Mouse (Mus musculus) neural tube, embryonic 13.5 days (tissue): ENCODE measurements around the gene St6galnac5. TPM values are rescaled to one million over a fixed set of nuclear protein-coding genes. Genes with fewer than 3 reads are reported as not detected.
"Not testable (repeated sequence)": the region's sequence is repeated elsewhere in the genome, so short reads cannot be mapped to it uniquely, and the experiment has no call there.

Source experiments
- ATAC-seq: fragments of 200-750 bp; cut with Nextera tagmentation; 2 replicates; pipeline ENCODE4 v1.8.0; 2017; ENCODE audit warnings: low read depth, mild to moderate bottlenecking, moderate TSS enrichment, moderate library complexity
- H3K27ac ChIP-seq: fragments of 300-500 bp; sonication (generic); replicated peaks from 2 replicates; pipeline ENCODE4 v1.5.1; 2015; ENCODE audit warnings: moderate library complexity, mild to moderate bottlenecking, inconsistent platforms
- H3K27me3 ChIP-seq: fragments of 300-500 bp; sonication (generic); 2 replicates; pipeline ENCODE4 v1.6.1; 2015; ENCODE audit warnings: mild to moderate bottlenecking, inconsistent platforms
- H3K36me3 ChIP-seq: fragments of 300-500 bp; sonication (generic); 2 replicates; pipeline ENCODE4 v1.6.1; 2015; ENCODE audit warnings: mild to moderate bottlenecking, inconsistent platforms
- H3K4me1 ChIP-seq: fragments of 300-500 bp; sonication (generic); replicated peaks from 2 replicates; pipeline ENCODE4 v1.6.1; 2015; ENCODE audit warnings: inconsistent platforms
- H3K4me2 ChIP-seq: fragments of 300-500 bp; sonication (generic); 2 replicates; pipeline ENCODE4 v1.6.1; 2015; ENCODE audit warnings: inconsistent platforms, mild to moderate bottlenecking, moderate library complexity
- H3K4me3 ChIP-seq: fragments of 300-500 bp; sonication (generic); 2 replicates; pipeline ENCODE4 v1.5.1; 2015; ENCODE audit warnings: mild to moderate bottlenecking, inconsistent platforms
- H3K9ac ChIP-seq: fragments of 300-500 bp; sonication (generic); 2 replicates; pipeline ENCODE4 v1.6.1; 2015; ENCODE audit warnings: moderate library complexity, mild to moderate bottlenecking, inconsistent platforms
- H3K9me3 ChIP-seq: fragments of 300-500 bp; sonication (generic); 2 replicates; pipeline ENCODE4 v1.6.1; 2016; ENCODE audit warnings: inconsistent platforms
- WGBS: fragments of 180-500 bp; shearing (Covaris S2); methylation state at CpG from one replicate; pipeline ENCODE4 v1.1.7; 2015; 5-methylcytosine and 5-hydroxymethylcytosine counted together
- polyA plus RNA-seq: library from polyadenylated mRNA; unstranded; fragments of >200 nt; fragmentation: Nextera tagmentation; extraction: Ambion mirVana; gene quantifications from 2 replicates; pipeline ENCODE4 v1.2.1, GENCODE M21; 2015

The St6galnac5 gene
- polyA plus RNA-seq, 1 experiment from 2014 or later = 11.0 TPM

DNA sequence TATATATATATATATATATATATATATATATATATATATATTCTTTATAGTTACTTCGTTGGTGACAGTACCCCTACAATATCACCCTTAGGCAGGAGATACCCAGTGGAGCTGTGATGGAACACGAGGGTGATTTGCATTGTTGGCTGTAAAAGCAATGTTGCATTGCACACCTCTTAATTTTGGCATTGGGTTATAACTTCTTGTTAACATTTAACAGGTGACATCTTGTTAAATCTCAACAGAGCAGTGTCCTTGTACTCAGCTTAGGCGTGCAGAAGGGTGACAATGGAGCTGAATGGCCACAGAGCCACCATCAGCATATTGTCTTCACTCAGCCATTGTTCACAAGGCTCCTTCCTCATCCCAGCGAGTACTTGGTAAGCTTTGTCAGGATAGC, 185.8 kb downstream of the St6galnac5 start:
- Histone ChIP-seq H3K27ac (no peak overlapping the region), H3K4me3 (no peak overlapping the region), H3K4me1 (0 out of 2 replicates have a peak, but pooled peaks cover 4% of the 10 kb centered on the region), H3K4me2 (no peak overlapping the region), H3K9ac (no peak overlapping the region), H3K27me3 (no peaks in the 10 kb centered on the region), H3K9me3 (0 out of 2 replicates have a peak, but pooled peaks cover 5% of the 10 kb centered on the region), H3K36me3 (peaks cover 11% of the 10 kb centered on the region)
- ATAC-seq = no peak
- WGBS = 82% methylated on average over 4 of the region's 4 CpGs

GRCm38 (mm10) chr3:152793006-152793405, 189.0 kb downstream of the St6galnac5 start:
- no peak overlapping the region for H3K9ac ChIP-seq
- 0 out of 2 replicates have a peak, but pooled peaks cover 4% of the 10 kb centered on the region for H3K4me1 ChIP-seq
- H3K4me3 ChIP-seq = no peak overlapping the region
- no peaks in the 10 kb centered on the region for H3K27me3 ChIP-seq
- H3K4me2 ChIP-seq = no peak overlapping the region
- peaks cover 11% of the 10 kb centered on the region for H3K36me3 ChIP-seq
- no peak overlapping the region for H3K27ac ChIP-seq
- H3K9me3 ChIP-seq = no peaks in the 10 kb centered on the region
- ATAC-seq = no peak
- 93% methylated on average over 4 of the region's 4 CpGs for WGBS

DNA sequence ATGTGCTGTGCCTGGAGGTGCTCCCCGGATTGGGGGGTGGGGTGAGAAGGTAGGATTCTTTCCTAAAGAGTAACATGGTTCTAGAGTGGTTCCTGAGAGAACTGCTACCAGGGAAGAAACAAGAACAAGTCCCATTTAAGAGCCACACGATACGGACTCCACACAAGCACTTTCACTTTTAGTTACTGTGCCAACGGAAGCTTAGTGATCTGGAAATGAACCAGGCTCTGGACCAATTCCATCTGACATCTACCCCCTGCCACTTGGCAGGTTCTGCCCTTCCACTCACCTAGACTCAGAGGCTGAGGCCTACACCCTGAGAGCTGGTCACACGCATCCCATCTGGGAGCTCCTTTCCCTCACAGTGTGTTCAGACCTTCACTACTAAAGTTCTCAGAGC, 189.4 kb downstream of the St6galnac5 start:
- Histone ChIP-seq H3K27ac (no peak overlapping the region), H3K4me3 (no peak overlapping the region), H3K9ac (no peak overlapping the region), H3K4me1 (0 out of 2 replicates have a peak, but pooled peaks cover 4% of the 10 kb centered on the region), H3K36me3 (peaks cover 14% of the 10 kb centered on the region), H3K4me2 (no peak overlapping the region), H3K27me3 (no peaks in the 10 kb centered on the region), H3K9me3 (no peaks in the 10 kb centered on the region)
- 92% methylated on average over 5 of the region's 5 CpGs for WGBS
- ATAC-seq = no peak

DNA sequence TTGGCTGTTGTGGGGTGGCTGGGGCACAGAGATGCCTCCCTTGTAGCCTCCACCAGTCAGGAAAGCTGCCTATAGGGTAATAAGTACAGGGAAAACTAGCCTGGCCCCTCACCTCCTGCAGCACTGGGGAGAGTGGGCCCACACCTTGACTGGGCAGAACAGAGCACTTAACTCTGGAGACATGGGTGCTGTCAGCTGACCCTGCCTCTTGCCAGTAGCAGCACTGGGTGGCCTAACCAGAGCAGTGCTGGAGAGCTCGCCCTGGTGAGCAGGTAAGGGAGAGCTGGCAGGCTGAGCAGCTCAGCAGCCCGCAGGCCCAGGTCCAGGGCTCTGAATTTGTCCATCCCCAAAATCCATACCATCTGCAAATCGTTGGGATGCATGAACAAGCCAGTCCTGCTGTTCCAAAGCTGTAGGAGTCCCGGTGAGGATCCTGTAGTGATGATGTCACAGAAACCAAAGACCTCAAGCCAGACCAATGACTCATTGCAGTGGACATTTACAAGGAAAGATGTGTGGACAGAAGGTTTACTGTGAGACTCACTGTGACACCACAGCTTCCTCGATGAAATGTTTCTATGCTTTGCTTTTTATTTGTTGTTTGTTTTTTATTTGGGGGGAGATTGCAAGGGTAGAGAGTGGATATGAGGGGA, 193.6 kb downstream of the St6galnac5 start:
- ATAC-seq, H3K9ac ChIP-seq, H3K4me3 ChIP-seq, H3K27me3 ChIP-seq, H3K27ac ChIP-seq, H3K4me1 ChIP-seq, H3K4me2 ChIP-seq, H3K9me3 ChIP-seq: not testable (repeated sequence)
- peaks cover 19% of the 10 kb centered on the region; the same call in 1 of the 2 replicates for H3K36me3 ChIP-seq
- 90% methylated on average over 5 of the region's 5 CpGs for WGBS

DNA sequence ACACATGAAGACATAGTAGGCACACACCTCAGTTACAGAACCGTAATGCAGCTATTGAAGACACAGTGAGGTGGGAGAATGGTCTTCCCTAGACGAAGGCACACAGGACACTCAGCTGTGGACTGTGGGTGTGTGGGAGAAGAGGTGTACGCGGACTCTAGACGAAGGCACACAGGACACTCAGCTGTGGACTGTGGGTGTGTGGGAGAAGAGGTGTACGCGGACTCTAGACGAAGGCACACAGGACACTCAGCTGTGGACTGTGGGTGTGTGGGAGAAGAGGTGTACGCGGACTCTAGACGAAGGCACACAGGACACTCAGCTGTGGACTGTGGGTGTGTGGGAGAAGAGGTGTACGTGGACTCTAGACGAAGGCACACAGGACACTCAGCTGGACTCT, 197.7 kb downstream of the St6galnac5 start:
- ATAC-seq = 0 out of 2 replicates have a peak, but pooled peaks have one; percentile 20
- 88% methylated on average over 8 of the region's 13 CpGs for WGBS
- peaks cover 11% of the 10 kb centered on the region; the same call in 1 of the 2 replicates for H3K36me3 ChIP-seq
- H3K4me2 ChIP-seq, H3K9me3 ChIP-seq, H3K27ac ChIP-seq, H3K4me3 ChIP-seq, H3K4me1 ChIP-seq, H3K27me3 ChIP-seq, H3K9ac ChIP-seq: not testable (repeated sequence)

DNA sequence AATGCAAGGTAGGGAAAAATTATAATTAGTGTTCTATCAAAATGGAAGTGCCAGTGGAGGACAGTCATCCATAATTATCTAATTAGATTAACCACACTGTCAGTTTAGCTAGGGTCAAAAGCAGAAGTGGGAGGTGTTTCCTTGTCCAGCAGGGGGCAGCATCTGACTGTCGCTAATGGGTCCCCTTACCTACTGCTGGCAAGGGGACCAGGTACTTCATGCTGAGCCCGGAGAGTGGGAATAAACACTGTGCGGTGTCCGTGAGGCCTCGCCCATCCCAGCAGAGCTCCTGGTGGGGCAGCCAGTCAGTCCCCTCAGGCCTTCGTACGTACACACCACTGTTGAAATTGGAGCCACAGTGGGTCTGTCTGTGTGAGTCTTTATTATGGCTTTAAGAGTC, 198.3 kb downstream of the St6galnac5 start:
- H3K9me3 ChIP-seq = no peaks in the 10 kb centered on the region
- H3K27me3 ChIP-seq = no peaks in the 10 kb centered on the region
- 14% methylated on average over 7 of the region's 7 CpGs for WGBS
- no peak overlapping the region for H3K9ac ChIP-seq
- H3K4me2 ChIP-seq = no peak overlapping the region
- H3K4me1 ChIP-seq = peaks cover 3% of the 10 kb centered on the region; the same call in 1 of the 2 replicates
- H3K36me3 ChIP-seq = peaks cover 11% of the 10 kb centered on the region; the same call in 1 of the 2 replicates
- no peak overlapping the region for H3K27ac ChIP-seq
- H3K4me3 ChIP-seq = no peak overlapping the region
- ATAC-seq = peak; percentile 86

DNA sequence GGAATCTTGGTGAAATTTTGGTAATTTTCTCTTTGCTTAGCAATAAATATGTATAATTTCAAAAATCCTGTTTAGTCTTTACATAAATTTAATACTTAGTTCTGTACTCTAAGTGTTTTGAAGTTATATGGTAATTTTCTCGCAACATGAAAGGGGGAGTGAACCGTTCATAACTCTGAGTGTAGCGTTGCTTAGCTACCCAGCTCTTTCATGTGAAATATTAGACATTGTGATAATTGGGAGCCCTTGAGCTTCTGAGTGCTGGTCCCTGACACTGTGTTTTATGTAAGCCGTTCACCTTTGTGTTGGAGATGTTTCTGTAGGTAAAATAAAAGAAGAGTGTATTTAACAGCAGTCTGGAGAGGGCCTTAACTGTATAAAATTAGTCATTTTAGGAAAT, 202.2 kb downstream of the St6galnac5 start:
- Histone ChIP-seq H3K36me3 (no peaks in the 10 kb centered on the region), H3K9ac (no peak overlapping the region), H3K27ac (no peak overlapping the region), H3K4me2 (no peak overlapping the region), H3K9me3 (no peaks in the 10 kb centered on the region), H3K4me1 (peaks cover 3% of the 10 kb centered on the region; the same call in 1 of the 2 replicates), H3K27me3 (no peaks in the 10 kb centered on the region), H3K4me3 (no peak overlapping the region)
- WGBS = 70% methylated on average over 4 of the region's 4 CpGs
- no peak for ATAC-seq

DNA sequence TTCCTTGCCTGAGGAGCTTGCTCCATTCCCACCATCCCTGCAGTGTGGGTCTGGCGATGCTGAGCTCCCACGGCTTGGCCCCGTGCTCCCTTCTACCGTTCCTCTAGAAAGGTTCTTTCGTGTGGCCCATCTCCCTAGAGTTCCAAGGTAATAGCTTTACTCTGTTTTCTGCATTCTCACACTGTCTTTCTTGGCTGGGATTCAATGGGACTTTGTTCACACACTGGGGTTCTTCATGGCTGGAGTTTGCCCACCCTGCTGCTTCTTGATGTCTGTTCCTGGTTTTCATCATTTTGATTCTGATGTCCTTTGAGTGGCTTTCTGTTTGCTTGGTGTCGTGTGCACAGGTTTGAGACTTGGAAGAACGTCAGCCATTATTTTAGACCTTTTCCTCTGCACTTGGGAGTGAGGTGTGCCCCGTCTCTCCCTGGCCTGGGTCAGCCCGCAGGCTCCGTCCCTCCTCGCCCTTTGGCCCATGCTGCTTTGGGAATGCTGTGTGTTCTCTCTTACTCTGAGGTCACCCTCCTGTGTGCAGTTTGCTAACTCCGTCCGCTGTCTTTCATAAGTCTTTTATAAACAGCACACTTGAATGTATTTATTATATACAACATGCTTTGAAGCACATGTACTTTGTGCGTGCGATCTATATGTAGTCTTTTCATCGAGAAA, 205.0 kb downstream of the St6galnac5 start:
- no peak for ATAC-seq
- no peaks in the 10 kb centered on the region for H3K9me3 ChIP-seq
- H3K27ac ChIP-seq = no peak overlapping the region
- WGBS = 82% methylated on average over 16 of the region's 16 CpGs
- H3K4me1 ChIP-seq = no peaks in the 10 kb centered on the region
- H3K4me2 ChIP-seq = no peak overlapping the region
- no peak overlapping the region for H3K4me3 ChIP-seq
- H3K36me3 ChIP-seq = no peaks in the 10 kb centered on the region
- H3K9ac ChIP-seq = no peak overlapping the region
- no peaks in the 10 kb centered on the region for H3K27me3 ChIP-seq

DNA sequence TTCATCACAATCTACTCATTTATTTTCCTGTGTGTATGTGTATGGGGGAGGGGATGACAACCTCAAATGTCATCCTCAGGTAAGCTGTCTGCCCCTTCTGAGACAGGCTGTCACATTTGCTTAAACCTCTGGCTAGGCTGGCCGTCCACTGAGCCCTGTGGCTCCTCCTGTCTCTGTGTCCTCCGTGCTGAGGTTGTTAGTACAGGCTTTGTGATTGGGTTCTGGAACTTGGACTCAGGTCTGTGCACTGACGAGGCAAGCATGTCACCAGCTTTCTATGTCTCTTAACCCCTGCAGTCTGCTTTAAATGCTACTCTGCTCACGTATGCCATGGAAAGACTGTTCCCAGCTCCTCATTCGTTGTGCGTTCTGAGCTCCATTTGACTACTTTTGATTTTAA, 205.7 kb downstream of the St6galnac5 start:
- ATAC-seq = no peak
- no peak overlapping the region for H3K4me3 ChIP-seq
- no peak overlapping the region for H3K9ac ChIP-seq
- H3K36me3 ChIP-seq = no peaks in the 10 kb centered on the region
- 84% methylated on average over 6 of the region's 6 CpGs for WGBS
- H3K9me3 ChIP-seq = no peaks in the 10 kb centered on the region
- no peak overlapping the region for H3K27ac ChIP-seq
- no peaks in the 10 kb centered on the region for H3K4me1 ChIP-seq
- no peak overlapping the region for H3K4me2 ChIP-seq
- no peaks in the 10 kb centered on the region for H3K27me3 ChIP-seq

- ATAC-seq = no peak
- no peak overlapping the region for H3K9ac ChIP-seq
- no peaks in the 10 kb centered on the region for H3K9me3 ChIP-seq
- H3K27me3 ChIP-seq = no peaks in the 10 kb centered on the region
- H3K4me2 ChIP-seq = no peak overlapping the region
- no peaks in the 10 kb centered on the region for H3K4me1 ChIP-seq
- no peak overlapping the region for H3K4me3 ChIP-seq
- H3K36me3 ChIP-seq = peaks cover 19% of the 10 kb centered on the region; the same call in 1 of the 2 replicates
- H3K27ac ChIP-seq = no peak overlapping the region
- WGBS = 85% methylated on average over 6 of the region's 6 CpGs
Measured at GRCm38 (mm10) chr3:152770056-152770455, 212.0 kb downstream of the St6galnac5 start.

DNA sequence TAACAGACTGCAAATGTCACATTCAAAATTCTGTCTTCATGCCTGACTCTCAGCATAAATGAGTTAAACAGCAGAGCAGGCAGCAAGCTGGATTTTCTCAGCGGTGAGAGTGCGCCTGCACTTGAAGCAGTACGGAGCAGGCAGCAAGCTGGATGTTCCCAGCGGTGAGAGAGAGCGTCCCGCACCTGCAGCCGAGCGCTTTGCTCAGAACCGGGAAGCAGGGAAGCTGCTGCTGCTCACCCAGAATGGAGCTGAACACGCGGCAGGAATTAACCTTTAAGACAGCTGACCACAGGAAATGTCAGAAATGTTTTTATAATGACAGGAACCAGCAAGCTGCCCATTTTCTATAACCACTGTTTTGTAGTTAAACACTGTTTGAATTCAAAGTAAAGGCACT, 214.6 kb downstream of the St6galnac5 start:
- 0 out of 2 replicates have a peak, but pooled peaks cover 6% of the 10 kb centered on the region for H3K4me1 ChIP-seq
- no peak for ATAC-seq
- H3K27me3 ChIP-seq = no peaks in the 10 kb centered on the region
- H3K4me2 ChIP-seq = no peak overlapping the region
- no peak overlapping the region for H3K4me3 ChIP-seq
- H3K9me3 ChIP-seq = no peaks in the 10 kb centered on the region
- H3K27ac ChIP-seq = no peak overlapping the region
- WGBS = 66% methylated on average over 11 of the region's 11 CpGs
- no peak overlapping the region for H3K9ac ChIP-seq
- H3K36me3 ChIP-seq = peaks cover 19% of the 10 kb centered on the region; the same call in 1 of the 2 replicates
